Mouse (Mus musculus) embryonic facial prominence, embryonic 10.5 days (tissue): Measurements from ENCODE around the gene Kmt2e. TPM values are rescaled to one million over a fixed set of nuclear protein-coding genes. Genes with fewer than 3 reads are reported as not detected.
"Not testable (repeated sequence)": the region's sequence is repeated elsewhere in the genome, so short reads cannot be mapped to it uniquely, and the experiment has no call there.

Source experiments
- DNase-seq: peaks from one replicate; pipeline ENCODE4 v3.0.0-alpha.2; 2017; ENCODE audit warnings: low spot score
- H3K27ac ChIP-seq: fragments of 300-500 bp; sonication (generic); replicated peaks from 2 replicates; pipeline ENCODE4 v1.5.1; 2016; ENCODE audit warnings: mild to moderate bottlenecking
- H3K27me3 ChIP-seq: fragments of 300-500 bp; sonication (generic); replicated peaks from 2 replicates; pipeline ENCODE4 v1.6.1; 2016; ENCODE audit warnings: low read depth, mild to moderate bottlenecking; ENCODE audit not compliant: poor library complexity, severe bottlenecking
- H3K36me3 ChIP-seq: fragments of 300-500 bp; sonication (generic); replicated peaks from 2 replicates; pipeline ENCODE4 v1.6.1; 2016; ENCODE audit warnings: mild to moderate bottlenecking, moderate library complexity
- H3K4me1 ChIP-seq: fragments of 300-500 bp; sonication (generic); 2 replicates; pipeline ENCODE4 v1.6.1; 2016
- H3K4me3 ChIP-seq: fragments of 300-500 bp; sonication (generic); 2 replicates; pipeline ENCODE4 v1.5.1; 2016; ENCODE audit warnings: mild to moderate bottlenecking, moderate library complexity
- H3K9me3 ChIP-seq: fragments of 300-500 bp; sonication (generic); 2 replicates; pipeline ENCODE4 v1.6.1; 2016; ENCODE audit warnings: mild to moderate bottlenecking
- WGBS: fragments of 180-500 bp; shearing (Covaris S2); methylation state at CpG from one replicate; pipeline ENCODE4 v1.1.7; 2016; 5-methylcytosine and 5-hydroxymethylcytosine counted together
- polyA plus RNA-seq: library from polyadenylated mRNA; unstranded; fragments of >200 nt; fragmentation: Nextera tagmentation; extraction: Ambion mirVana; gene quantifications from 2 replicates; pipeline ENCODE4 v1.2.1, GENCODE M21; 2016

The Kmt2e gene
- polyA plus RNA-seq, 1 experiment from 2014 or later, result 86.7 TPM

DNA sequence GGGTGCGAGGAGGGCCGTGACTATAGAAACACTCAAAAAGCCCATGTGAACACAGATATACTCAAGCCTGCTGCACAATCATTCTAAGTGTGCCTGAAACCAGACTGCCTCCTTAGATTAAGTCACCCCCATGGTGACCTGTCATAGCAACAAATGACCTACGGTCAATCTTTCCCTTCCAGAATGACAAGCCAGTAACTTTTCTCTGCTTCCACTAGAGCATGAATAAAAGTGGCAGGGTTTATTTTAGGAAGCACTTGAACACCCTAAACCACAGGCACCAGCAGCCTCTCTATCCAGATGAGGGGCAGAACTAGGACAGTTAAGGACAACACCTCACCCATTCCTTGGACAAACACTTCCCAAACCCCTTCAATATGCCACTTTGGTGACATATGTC lies 85.4 kb downstream of the Kmt2e start:
- no peak for DNase-seq
- H3K27ac ChIP-seq, result no peak overlapping the region
- whole genome bisulfite sequencing, result 90% methylated on average over 3 of the region's 3 CpGs
- H3K36me3 ChIP-seq, result peaks cover 70% of the 10 kb centered on the region
- no peaks in the 10 kb centered on the region for H3K9me3 ChIP-seq
- no peak overlapping the region for H3K4me3 ChIP-seq
- H3K4me1 ChIP-seq, result peaks cover 10% of the 10 kb centered on the region; the same call in 1 of the 2 replicates
- H3K27me3 ChIP-seq, result no peaks in the 10 kb centered on the region

GRCm38 (mm10) chr5:23521645-23522044 lies 87.4 kb downstream of the Kmt2e start:
- peaks cover 10% of the 10 kb centered on the region; the same call in 1 of the 2 replicates for H3K4me1 ChIP-seq
- peaks cover 73% of the 10 kb centered on the region for H3K36me3 ChIP-seq
- DNase-seq, result no peak
- no peaks in the 10 kb centered on the region for H3K27me3 ChIP-seq
- H3K9me3 ChIP-seq, result no peaks in the 10 kb centered on the region
- 95% methylated on average over 1 of the region's 1 CpGs for WGBS
- no peak overlapping the region for H3K4me3 ChIP-seq
- H3K27ac ChIP-seq, result no peak overlapping the region

DNA sequence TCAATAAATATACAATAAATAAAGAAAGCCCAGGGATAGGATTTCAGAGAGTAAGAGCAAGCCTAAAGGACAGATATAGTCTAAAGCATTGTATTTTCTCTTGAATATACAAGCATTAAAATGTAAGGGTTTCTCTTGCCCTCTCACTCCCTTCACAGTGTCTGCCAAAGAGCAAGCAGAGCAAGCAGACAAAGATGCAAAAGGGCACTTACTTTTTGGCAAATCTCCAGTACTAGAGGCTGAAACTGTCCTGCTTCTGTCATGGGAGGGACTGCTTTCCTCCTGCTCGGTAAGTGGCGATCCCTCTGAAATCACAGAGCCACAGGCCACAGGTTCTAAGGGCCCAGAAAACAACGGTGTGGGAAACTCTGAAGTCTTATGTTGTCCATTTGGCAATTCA lies 89.7 kb downstream of the Kmt2e start:
- H3K27me3 ChIP-seq, result no peaks in the 10 kb centered on the region
- no peak for DNase-seq
- H3K36me3 ChIP-seq, result peaks cover 67% of the 10 kb centered on the region
- H3K4me3 ChIP-seq, result no peak overlapping the region
- no peaks in the 10 kb centered on the region for H3K9me3 ChIP-seq
- WGBS, result 94% methylated on average over 3 of the region's 3 CpGs
- no peak overlapping the region for H3K27ac ChIP-seq
- H3K4me1 ChIP-seq, result 0 out of 2 replicates have a peak, but pooled peaks cover 5% of the 10 kb centered on the region

DNA sequence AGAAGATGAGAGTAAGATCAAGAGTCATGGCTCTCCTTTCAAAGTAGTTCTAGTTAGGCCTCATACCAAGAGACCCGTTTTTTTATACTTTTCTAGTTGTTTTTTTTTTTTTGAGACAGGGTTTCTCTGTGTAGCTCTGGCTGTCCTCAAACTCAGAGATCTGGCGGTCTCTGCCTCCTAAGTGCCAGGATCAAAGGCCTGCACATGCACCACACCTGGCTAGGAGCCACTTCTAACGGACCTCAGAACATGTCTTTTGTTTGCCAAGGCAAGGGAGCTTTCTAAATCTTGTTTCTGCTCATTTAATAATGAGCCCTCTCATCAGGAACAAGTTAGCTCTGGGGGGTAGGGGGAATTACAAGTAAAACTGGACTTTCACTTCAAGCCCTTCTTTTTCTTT lies 90.4 kb downstream of the Kmt2e start:
- DNase-seq, result no peak
- Histone ChIP-seq H3K4me3 (no peak overlapping the region), H3K27me3 (no peaks in the 10 kb centered on the region), H3K4me1 (no peaks in the 10 kb centered on the region), H3K27ac (no peak overlapping the region), H3K9me3 (no peaks in the 10 kb centered on the region), H3K36me3 (peaks cover 61% of the 10 kb centered on the region)
- 89% methylated on average over 3 of the region's 3 CpGs for WGBS

GRCm38 (mm10) chr5:23531100-23531499 lies 96.9 kb downstream of the Kmt2e start:
- no peak for DNase-seq
- H3K4me3 ChIP-seq, result no peak overlapping the region
- H3K27me3 ChIP-seq, result no peaks in the 10 kb centered on the region
- H3K9me3 ChIP-seq, result no peaks in the 10 kb centered on the region
- peaks cover 31% of the 10 kb centered on the region for H3K36me3 ChIP-seq
- H3K27ac ChIP-seq, result no peak overlapping the region
- H3K4me1 ChIP-seq, result no peaks in the 10 kb centered on the region
- WGBS, result 96% methylated on average over 6 of the region's 6 CpGs

GRCm38 (mm10) chr5:23531541-23532096 lies 97.4 kb downstream of the Kmt2e start:
- Histone ChIP-seq H3K4me3 (no peak overlapping the region), H3K27ac (no peak overlapping the region), H3K9me3 (no peaks in the 10 kb centered on the region), H3K36me3 (peaks cover 27% of the 10 kb centered on the region), H3K4me1 (no peaks in the 10 kb centered on the region), H3K27me3 (no peaks in the 10 kb centered on the region)
- WGBS, result 89% methylated on average over 7 of the region's 7 CpGs
- no peak for DNase-seq

DNA sequence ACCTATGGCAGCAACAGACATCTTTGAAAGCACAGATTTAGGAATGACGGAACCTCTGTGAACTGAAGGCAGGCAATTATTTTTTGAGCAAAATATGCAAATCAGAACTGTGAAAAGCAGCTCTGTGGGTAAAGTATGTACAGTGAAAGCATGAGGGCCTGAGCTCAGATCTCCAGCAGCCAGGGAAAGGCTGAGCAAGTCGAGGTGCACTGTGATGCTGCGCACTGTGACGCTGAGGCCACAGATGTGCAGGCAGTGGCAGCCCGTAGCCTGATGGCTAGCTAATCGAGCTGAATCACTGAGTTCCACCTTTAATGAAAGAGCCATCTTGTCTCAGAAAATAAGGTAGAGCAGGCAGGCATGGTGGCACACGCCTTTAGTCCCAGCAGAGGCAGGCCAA lies 101.5 kb downstream of the Kmt2e start:
- Histone ChIP-seq H3K27ac (no peak overlapping the region), H3K4me3 (no peak overlapping the region), H3K4me1 (no peaks in the 10 kb centered on the region), H3K27me3 (no peaks in the 10 kb centered on the region), H3K36me3 (peaks cover 52% of the 10 kb centered on the region), H3K9me3 (no peaks in the 10 kb centered on the region)
- 87% methylated on average over 7 of the region's 7 CpGs for WGBS
- no peak for DNase-seq

DNA sequence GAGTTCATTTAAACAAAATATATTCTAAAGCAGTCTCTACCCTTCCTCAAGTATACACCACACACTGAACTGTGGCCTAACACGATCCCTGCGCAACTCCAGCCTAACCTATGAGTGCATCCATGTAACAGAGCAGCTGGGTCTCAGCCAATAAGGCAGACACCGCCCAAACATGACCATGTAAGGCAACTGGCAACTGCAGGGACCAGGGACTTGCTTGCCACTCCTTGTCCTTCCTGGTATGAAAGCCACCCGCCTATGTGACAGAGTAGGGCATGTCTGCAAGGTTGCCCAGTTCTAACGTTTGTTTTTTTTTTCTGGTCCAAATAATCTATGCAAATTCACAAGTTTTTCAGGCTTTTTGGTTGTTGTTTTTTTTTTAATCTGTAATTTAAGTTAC lies 117.4 kb downstream of the Kmt2e start:
- peaks cover 6% of the 10 kb centered on the region; the same call in 1 of the 2 replicates for H3K4me1 ChIP-seq
- DNase-seq, result no peak
- 89% methylated on average over 5 of the region's 5 CpGs for WGBS
- peaks cover 12% of the 10 kb centered on the region; the same call in 1 of the 2 replicates for H3K36me3 ChIP-seq
- H3K27ac ChIP-seq, result no peak overlapping the region
- H3K9me3 ChIP-seq, result no peaks in the 10 kb centered on the region
- H3K27me3 ChIP-seq, result no peaks in the 10 kb centered on the region
- no peak overlapping the region for H3K4me3 ChIP-seq

DNA sequence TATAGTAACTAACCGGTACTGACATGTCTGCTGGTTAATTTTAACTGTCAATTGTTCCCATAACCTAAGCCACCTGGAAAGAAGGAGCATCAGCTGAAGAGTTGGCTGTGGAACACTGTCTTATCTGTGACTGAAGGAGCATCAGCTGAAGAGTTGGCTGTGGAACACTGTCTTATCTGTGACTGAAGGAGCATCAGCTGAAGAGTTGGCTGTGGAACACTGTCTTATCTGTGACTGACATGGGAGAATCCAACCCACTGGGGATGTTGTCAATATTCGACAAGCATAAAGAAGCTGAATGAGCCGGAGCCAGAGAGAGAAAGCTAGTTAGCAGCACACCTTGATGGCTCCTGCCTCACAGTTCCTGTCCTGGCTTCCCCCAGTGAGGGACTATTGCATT lies 119.1 kb downstream of the Kmt2e start:
- H3K4me3 ChIP-seq, DNase-seq, H3K4me1 ChIP-seq, H3K9me3 ChIP-seq, H3K27ac ChIP-seq, H3K27me3 ChIP-seq: not testable (repeated sequence)
- peaks cover 11% of the 10 kb centered on the region; the same call in 1 of the 2 replicates for H3K36me3 ChIP-seq
- WGBS, result 86% methylated on average over 3 of the region's 3 CpGs
